Mouse (Mus musculus): Measurements from ENCODE around the gene Olfr239. TPM values are rescaled to one million over a fixed set of nuclear protein-coding genes. Genes with fewer than 3 reads are reported as not detected.
"Not testable (repeated sequence)": the region's sequence is repeated elsewhere in the genome, so short reads cannot be mapped to it uniquely, and the experiment has no call there.

Gene Olfr239
- polyA plus RNA-seq (2015; fragmentation: Nextera tagmentation; extraction: Ambion mirVana) = not detected in 2 replicates

DNA sequence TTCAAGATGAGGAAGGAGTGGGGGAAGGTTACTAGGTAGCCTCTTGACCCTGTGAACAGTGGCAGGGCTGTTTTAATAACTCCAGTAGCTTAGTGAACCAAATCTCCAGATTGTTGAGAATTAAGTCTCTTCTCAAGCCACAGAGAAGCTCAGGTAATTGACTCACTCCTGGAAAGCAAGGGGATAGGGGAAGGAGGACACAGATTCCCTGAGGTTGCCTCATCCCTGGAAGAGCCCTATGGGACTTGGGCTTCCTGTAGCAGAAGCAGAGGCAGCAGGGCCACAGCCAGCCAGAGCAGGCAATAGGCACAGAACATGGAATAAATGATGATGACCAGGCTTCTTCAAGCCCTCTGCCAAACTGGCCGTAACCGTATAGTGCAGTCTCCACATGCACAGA is at the start of gene Olfr239:
Gene Olfr239 (plus strand): TSS at position 301 of the 400 bp plus-strand sequence.
- not testable (repeated sequence) for H3K27me3 ChIP-seq (replicated peaks; ENCODE audit: control insufficient read depth, insufficient read depth, low read length); H3K9ac ChIP-seq (replicated peaks; ENCODE audit: low read depth, low read length); H3K9me3 ChIP-seq (ENCODE audit: control insufficient read depth, low read length); H3K27ac ChIP-seq (ENCODE audit: low read length); H3K4me2 ChIP-seq (ENCODE audit: low read length); H3K4me1 ChIP-seq (replicated peaks; ENCODE audit: control insufficient read depth, insufficient read depth, low read length); ATAC-seq; H3K4me3 ChIP-seq (replicated peaks; ENCODE audit: low read length); H3K36me3 ChIP-seq (ENCODE audit: control insufficient read depth, insufficient read depth)
- no CpG with 5 or more reads among the region's 2 CpGs for WGBS

DNA sequence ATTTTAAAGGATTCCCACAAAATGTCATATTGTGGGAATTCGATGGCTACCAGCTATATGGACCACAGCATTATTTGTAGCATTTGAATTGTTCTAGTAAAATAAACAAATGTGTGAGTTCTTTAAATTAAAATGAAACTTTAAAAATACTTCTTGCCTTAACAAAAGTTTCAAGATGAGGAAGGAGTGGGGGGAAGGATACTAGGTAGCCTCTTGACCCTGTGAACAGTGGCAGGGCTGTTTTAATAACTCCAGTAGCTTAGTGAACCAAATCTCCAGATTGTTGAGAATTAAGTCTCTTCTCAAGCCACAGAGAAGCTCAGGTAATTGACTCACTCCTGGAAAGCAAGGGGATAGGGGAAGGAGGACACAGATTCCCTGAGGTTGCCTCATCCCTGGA is 23.0 kb upstream of the Olfr239 start, which contains the start of gene Olfr55:
Gene Olfr55 (plus strand): TSS at position 301 of the 400 bp plus-strand sequence.
- not testable (repeated sequence) for H3K9me3 ChIP-seq (ENCODE audit: control insufficient read depth, low read length); H3K27ac ChIP-seq (ENCODE audit: low read length); H3K4me3 ChIP-seq (replicated peaks; ENCODE audit: low read length); H3K9ac ChIP-seq (replicated peaks; ENCODE audit: low read depth, low read length); ATAC-seq; H3K27me3 ChIP-seq (replicated peaks; ENCODE audit: control insufficient read depth, insufficient read depth, low read length); H3K4me2 ChIP-seq (ENCODE audit: low read length); H3K36me3 ChIP-seq (ENCODE audit: control insufficient read depth, insufficient read depth); H3K4me1 ChIP-seq (replicated peaks; ENCODE audit: control insufficient read depth, insufficient read depth, low read length)
- 87% methylated on average over 1 of the region's 1 CpGs for WGBS

DNA sequence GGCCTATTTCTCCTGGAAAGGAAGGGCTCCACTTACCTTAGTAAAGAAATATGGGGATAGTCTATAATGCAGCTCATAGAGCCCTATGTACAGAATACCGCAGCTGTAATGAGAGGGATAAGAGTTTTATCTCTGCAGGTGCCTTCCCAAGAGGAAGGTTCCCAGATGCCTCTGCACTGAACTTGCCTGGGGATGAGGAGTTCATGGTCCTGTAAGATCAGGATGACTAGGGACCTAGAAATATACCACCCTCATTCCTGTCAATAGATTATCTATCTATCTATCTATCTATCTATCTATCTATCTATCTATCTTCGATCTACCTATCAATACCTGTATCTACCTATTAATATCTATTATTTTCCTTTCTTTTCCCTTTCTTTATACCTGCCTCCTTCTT is 30.5 kb downstream of the Olfr239 start, which contains the start of gene Olfr1564:
Gene Olfr1564 (minus strand): TSS at position 101 of the 400 bp plus-strand sequence.
- no peak within 1 kb of the TSS for H3K4me3 ChIP-seq (replicated peaks; ENCODE audit: low read length)
- 84% methylated on average over 2 of the region's 2 CpGs for WGBS

GRCm38 (mm10) chr17:33236646-33237045 is 45.5 kb downstream of the Olfr239 start:
- H3K9me3 ChIP-seq (ENCODE audit: control insufficient read depth, low read length); H3K27me3 ChIP-seq (replicated peaks; ENCODE audit: control insufficient read depth, insufficient read depth, low read length); H3K9ac ChIP-seq (replicated peaks; ENCODE audit: low read depth, low read length); H3K27ac ChIP-seq (ENCODE audit: low read length); H3K4me1 ChIP-seq (replicated peaks; ENCODE audit: control insufficient read depth, insufficient read depth, low read length); ATAC-seq; H3K4me3 ChIP-seq (replicated peaks; ENCODE audit: low read length); H3K4me2 ChIP-seq (ENCODE audit: low read length): not testable (repeated sequence)
- peaks cover 10% of the 10 kb centered on the region for H3K36me3 ChIP-seq (ENCODE audit: control insufficient read depth, insufficient read depth)
- WGBS = 93% methylated on average over 1 of the region's 1 CpGs

More for the DNA sequence above, 30.5 kb downstream of the Olfr239 start, which contains the start of gene Olfr1564:
- Histone ChIP-seq H3K9me3 (ENCODE audit: control insufficient read depth, low read length) (peaks cover 3% of the 10 kb centered on the region; the same call in 1 of the 2 replicates), H3K9ac (replicated peaks; ENCODE audit: low read depth, low read length) (no peak within 1 kb of the TSS), H3K27ac (ENCODE audit: low read length) (no peak within 1 kb of the TSS), H3K36me3 (ENCODE audit: control insufficient read depth, insufficient read depth) (no peaks in the 10 kb centered on the region), H3K4me1 (replicated peaks; ENCODE audit: control insufficient read depth, insufficient read depth, low read length) (no peaks in the 10 kb centered on the region), H3K4me2 (ENCODE audit: low read length) (no peak within 1 kb of the TSS), H3K27me3 (replicated peaks; ENCODE audit: control insufficient read depth, insufficient read depth, low read length) (no peaks in the 10 kb centered on the region)
- no peak for ATAC-seq

Other genes with a start within 250 kb of the Olfr239 start
- gene Cyp4f13, start 243.9 kb upstream of the Olfr239 start, polyA plus RNA-seq (2015; fragmentation: Nextera tagmentation; extraction: Ambion mirVana) = 8.0 and 8.4 TPM in 2 replicates
- gene Zfp472, start 225.5 kb upstream of the Olfr239 start, polyA plus RNA-seq (2015; fragmentation: Nextera tagmentation; extraction: Ambion mirVana) = 10.0 and 10.4 TPM in 2 replicates
- 22.1 and 22.6 TPM in 2 replicates for gene Zfp952, start 198.2 kb upstream of the Olfr239 start, polyA plus RNA-seq (2015; fragmentation: Nextera tagmentation; extraction: Ambion mirVana)
- gene Zfp763, start 157.9 kb upstream of the Olfr239 start, polyA plus RNA-seq (2015; fragmentation: Nextera tagmentation; extraction: Ambion mirVana) = 32.1 and 34.6 TPM in 2 replicates
- gene 4921501E09Rik, start 123.2 kb upstream of the Olfr239 start, polyA plus RNA-seq (2015; fragmentation: Nextera tagmentation; extraction: Ambion mirVana) = not detected in 2 replicates
- 25.0 and 26.8 TPM in 2 replicates for gene Zfp563, start 102.0 kb upstream of the Olfr239 start, polyA plus RNA-seq (2015; fragmentation: Nextera tagmentation; extraction: Ambion mirVana)
- 0.17 and 0.44 TPM in 2 replicates for gene Morc2b, start 51.6 kb upstream of the Olfr239 start, polyA plus RNA-seq (2015; fragmentation: Nextera tagmentation; extraction: Ambion mirVana)
- gene Olfr55, start 22.9 kb upstream of the Olfr239 start, polyA plus RNA-seq (2015; fragmentation: Nextera tagmentation; extraction: Ambion mirVana) = not detected in 2 replicates
- gene Olfr1564, start 30.4 kb downstream of the Olfr239 start, polyA plus RNA-seq (2015; fragmentation: Nextera tagmentation; extraction: Ambion mirVana) = 0.05 TPM in 1 of 2 replicates, not detected in the other
- gene Zfp955a, start 63.8 kb downstream of the Olfr239 start, polyA plus RNA-seq (2015; fragmentation: Nextera tagmentation; extraction: Ambion mirVana) = 29.8 and 31.9 TPM in 2 replicates
- 0.04 TPM in 1 of 2 replicates, not detected in the other for gene Olfr63, start 73.4 kb downstream of the Olfr239 start, polyA plus RNA-seq (2015; fragmentation: Nextera tagmentation; extraction: Ambion mirVana)
- gene Zfp955b, start 98.2 kb downstream of the Olfr239 start, polyA plus RNA-seq (2015; fragmentation: Nextera tagmentation; extraction: Ambion mirVana) = 23.8 and 24.4 TPM in 2 replicates
- gene Zfp81, start 167.6 kb downstream of the Olfr239 start, polyA plus RNA-seq (2015; fragmentation: Nextera tagmentation; extraction: Ambion mirVana) = 20.9 and 25.9 TPM in 2 replicates
- 21.0 and 24.2 TPM in 2 replicates for gene Zfp101, start 203.3 kb downstream of the Olfr239 start, polyA plus RNA-seq (2015; fragmentation: Nextera tagmentation; extraction: Ambion mirVana)
- gene Actl9, start 241.6 kb downstream of the Olfr239 start, polyA plus RNA-seq (2015; fragmentation: Nextera tagmentation; extraction: Ambion mirVana) = 0.20 TPM in 1 of 2 replicates, not detected in the other

All from forebrain, embryonic 16.5 days (tissue).